In genomic region chr15:18890358-18890757, GRCm38 (mm10) we compare ENCODE assay signal across 29 mouse cellular contexts.
DNase-seq lines count a peak whose midpoint lies in the region; ATAC-seq lines count a peak whose summit lies in the region.
"Had no signal": no experiment of that assay in that cellular context is flagged by ENCODE, and none has a peak within 500 bp of the region (broad histone marks: within the 10 kb centered on the region; RNA-seq: fewer than 3 reads in every experiment).

No protein-coding gene starts in this region.

- 77% methylated on average over 8 of the region's 8 CpGs for WGBS in midbrain, embryonic 14.5 days
- WGBS in midbrain, embryonic 15.5 days = 75% methylated on average over 8 of the region's 8 CpGs

- no peak overlapping the region for H3K27ac ChIP-seq in midbrain, embryonic 14.5 days (replicated peaks; ENCODE audit: low read depth, low read length)
- no peak overlapping the region for H3K27ac ChIP-seq in midbrain, embryonic 15.5 days
- H3K27ac ChIP-seq: embryonic facial prominence, embryonic 13.5 days; embryonic facial prominence, embryonic 15.5 days; forebrain, embryonic 10.5 days; forebrain, embryonic 12.5 days had no signal

- peak; percentile 80 for DNase-seq in heart, adult 11 months
- DNase-seq in heart, postnatal 36 days = no peak
- DNase-seq in midbrain, embryonic 14.5 days = peak; percentile 17
- peak; percentile 8 for DNase-seq in forelimb bud, embryonic 11.5 days (ENCODE audit: low read depth, low spot score)
- peak; percentile 26 for DNase-seq in retina, embryonic 14.5 days (ENCODE audit: low spot score)
- no peak for DNase-seq in spleen, adult 18-20 months
- DNase-seq: adrenal gland, adult 2 months; adrenal gland, postnatal 10 days; adrenal gland, postnatal 25 days; B cell, adult 2 months; cerebellum, adult 11 months; cerebellum, adult 18-20 months; cerebellum, adult 8-10 months; cerebellum, adult 9-11 months; cerebellum, postnatal 14 days; cerebellum, postnatal 36 days; embryo, embryonic 11 days had no signal

- H3K4me3 ChIP-seq in midbrain, embryonic 14.5 days (replicated peaks; ENCODE audit: low read depth, low read length) = no peak overlapping the region
- H3K4me3 ChIP-seq in midbrain, embryonic 15.5 days = no peak overlapping the region
- H3K4me3 ChIP-seq: embryonic facial prominence, embryonic 13.5 days; embryonic facial prominence, embryonic 15.5 days; erythroblast, embryonic 14.5 days; forebrain, embryonic 10.5 days; forebrain, embryonic 12.5 days had no signal

- H3K4me2 ChIP-seq in midbrain, embryonic 14.5 days (ENCODE audit: low read length) = no peak overlapping the region
- H3K4me2 ChIP-seq in midbrain, embryonic 15.5 days = no peak overlapping the region
- H3K4me2 ChIP-seq: embryonic facial prominence, embryonic 13.5 days; embryonic facial prominence, embryonic 15.5 days; forebrain, embryonic 12.5 days had no signal

- intact Hi-C loops in heart, postnatal 36 days (cut with DNase I) = no loop called here

- H3K36me3 ChIP-seq in midbrain, embryonic 14.5 days (ENCODE audit: control insufficient read depth, insufficient read depth, low read length) = no peaks in the 10 kb centered on the region
- H3K36me3 ChIP-seq in midbrain, embryonic 15.5 days (replicated peaks) = no peaks in the 10 kb centered on the region
- H3K36me3 ChIP-seq: embryonic facial prominence, embryonic 13.5 days; embryonic facial prominence, embryonic 15.5 days; forebrain, embryonic 10.5 days; forebrain, embryonic 12.5 days; G1E had no signal

- H3K4me1 ChIP-seq in midbrain, embryonic 14.5 days (ENCODE audit: control insufficient read depth, insufficient read depth, low read length) = no peaks in the 10 kb centered on the region
- no peaks in the 10 kb centered on the region for H3K4me1 ChIP-seq in midbrain, embryonic 15.5 days
- H3K4me1 ChIP-seq: embryonic facial prominence, embryonic 13.5 days; embryonic facial prominence, embryonic 15.5 days; forebrain, embryonic 10.5 days; forebrain, embryonic 12.5 days had no signal

- no peak for ATAC-seq in midbrain, embryonic 14.5 days (ENCODE audit: low FRiP score, low TSS enrichment)
- ATAC-seq in midbrain, embryonic 15.5 days (replicated peaks) = no peak
- no peak for ATAC-seq in activated CD4-positive, CD25-positive, alpha-beta regulatory T cell, adult 4 months
- ATAC-seq: CD4-positive, CD25-positive, alpha-beta regulatory T cell, adult 4 months; forebrain, embryonic 14.5 days; Patski had no signal

- H3K27me3 ChIP-seq in midbrain, embryonic 14.5 days (ENCODE audit: control insufficient read depth, insufficient read depth, low read length) = no peaks in the 10 kb centered on the region
- no peaks in the 10 kb centered on the region for H3K27me3 ChIP-seq in midbrain, embryonic 15.5 days (replicated peaks)
- H3K27me3 ChIP-seq: CH12.LX; embryonic facial prominence, embryonic 13.5 days; embryonic facial prominence, embryonic 15.5 days; forebrain, embryonic 12.5 days; Patski had no signal

- no peaks in the 10 kb centered on the region for H3K9me3 ChIP-seq in midbrain, embryonic 14.5 days (ENCODE audit: control insufficient read depth, low read length)
- H3K9me3 ChIP-seq in midbrain, embryonic 15.5 days = no peaks in the 10 kb centered on the region
- H3K9me3 ChIP-seq: embryonic facial prominence, embryonic 13.5 days; embryonic facial prominence, embryonic 15.5 days; forebrain, embryonic 10.5 days; forebrain, embryonic 12.5 days; G1E had no signal

- H3K9ac ChIP-seq in midbrain, embryonic 14.5 days (replicated peaks; ENCODE audit: low read length) = no peak overlapping the region
- H3K9ac ChIP-seq in midbrain, embryonic 15.5 days = no peak overlapping the region
- H3K9ac ChIP-seq: embryonic facial prominence, embryonic 13.5 days; embryonic facial prominence, embryonic 15.5 days; forebrain, embryonic 12.5 days had no signal

Comparison
In these comparisons a context has a peak if more than half of its experiments do, and no peak if none do; other contexts are left out.
1. DNase-seq: peak in heart, adult 11 months (single experiment), midbrain, embryonic 14.5 days (single experiment), forelimb bud, embryonic 11.5 days (single experiment) and retina, embryonic 14.5 days (single experiment); none in heart, postnatal 36 days (0 of 2) and spleen, adult 18-20 months (0 of 2).